Mouse (Mus musculus) ES-Bruce4 (cell line): ENCODE measurements around the gene Cacna2d2. TPM values are rescaled to one million over a fixed set of nuclear protein-coding genes. Genes with fewer than 3 reads are reported as not detected.
A peak's percentile ranks its signal among the peaks of the same experiment; 100 is the strongest.

Source experiments
- H3K27ac ChIP-seq: 2 replicates; pipeline ENCODE4 v1.5.1; 2012; ENCODE audit warnings: low read length, inconsistent platforms; ENCODE audit not compliant: insufficient read depth
- H3K27me3 ChIP-seq: 2 replicates; pipeline ENCODE4 v1.6.1; 2012; ENCODE audit warnings: mild to moderate bottlenecking, low read length, inconsistent platforms; ENCODE audit not compliant: control insufficient read depth, poor library complexity, insufficient read depth, severe bottlenecking
- H3K36me3 ChIP-seq: 2 replicates; pipeline ENCODE4 v1.6.1; 2012; ENCODE audit warnings: inconsistent platforms, mild to moderate bottlenecking, low read length, moderate library complexity; ENCODE audit not compliant: control insufficient read depth, poor library complexity, insufficient read depth, severe bottlenecking
- H3K4me1 ChIP-seq: one replicate; pipeline ENCODE4 v1.8.1; 2011; ENCODE audit warnings: low read length; ENCODE audit not compliant: control insufficient read depth, insufficient read depth
- H3K4me3 ChIP-seq: 2 replicates; pipeline ENCODE4 v1.5.1; 2011; ENCODE audit warnings: low read depth, mild to moderate bottlenecking, low read length
- H3K9ac ChIP-seq: 2 replicates; pipeline ENCODE4 v1.6.1; 2012; ENCODE audit warnings: low read depth, mild to moderate bottlenecking, inconsistent platforms; ENCODE audit not compliant: poor library complexity, severe bottlenecking
- H3K9me3 ChIP-seq: replicated peaks from 2 replicates; pipeline ENCODE4 v1.6.1; 2012; ENCODE audit warnings: mild to moderate bottlenecking, low read length, inconsistent platforms; ENCODE audit not compliant: control insufficient read depth, poor library complexity, insufficient read depth, severe bottlenecking
- CTCF ChIP-seq: IDR thresholded peaks from one replicate; pipeline ENCODE4 v1.8.1; 2011; ENCODE audit warnings: low read depth, low read length
- EP300 ChIP-seq: IDR thresholded peaks from 2 replicates; pipeline ENCODE4 v1.6.1; 2011; ENCODE audit warnings: low read depth, low read length; ENCODE audit not compliant: insufficient read depth
- POLR2A ChIP-seq: IDR thresholded peaks from one replicate; pipeline ENCODE4 v1.8.1; 2011; ENCODE audit warnings: low read length; ENCODE audit not compliant: insufficient read depth
- polyA plus RNA-seq: library from polyadenylated mRNA; stranded (reverse); fragments of >200 nt; gene quantifications from 2 replicates; pipeline ENCODE4 v1.2.4, GENCODE M21; 2011; ENCODE audit warnings: low read depth; ENCODE audit not compliant: missing spikeins, insufficient read depth, insufficient read length

Gene Cacna2d2
- polyA plus RNA-seq, 1 experiment = 3.2 TPM

DNA sequence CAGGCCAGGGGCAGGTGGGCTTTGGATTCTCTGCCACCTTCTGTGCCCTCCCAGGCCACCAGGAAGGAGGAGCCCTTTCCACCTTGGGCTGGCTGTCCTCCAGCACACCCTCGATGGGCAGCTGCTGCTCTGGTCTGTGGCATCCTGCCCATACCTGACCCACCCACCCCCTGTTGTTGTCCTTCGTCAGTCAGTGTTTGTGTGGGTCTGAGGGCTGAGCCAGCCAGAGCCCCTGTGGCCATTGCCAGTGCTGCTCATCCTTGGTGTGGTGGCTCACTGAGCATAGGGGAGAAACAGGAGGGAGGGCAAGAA is 122.9 kb downstream of the Cacna2d2 start:
- TF ChIP-seq CTCF (no peak), EP300 (no peak), POLR2A (no peak)
- Histone ChIP-seq H3K27me3 (no peaks in the 10 kb centered on the region), H3K9me3 (no peaks in the 10 kb centered on the region), H3K4me1 (peaks cover 8% of the 10 kb centered on the region), H3K4me3 (peak overlapping the region; percentile 29), H3K9ac (peak overlapping the region; percentile 49), H3K36me3 (no peaks in the 10 kb centered on the region), H3K27ac (no peak overlapping the region)

DNA sequence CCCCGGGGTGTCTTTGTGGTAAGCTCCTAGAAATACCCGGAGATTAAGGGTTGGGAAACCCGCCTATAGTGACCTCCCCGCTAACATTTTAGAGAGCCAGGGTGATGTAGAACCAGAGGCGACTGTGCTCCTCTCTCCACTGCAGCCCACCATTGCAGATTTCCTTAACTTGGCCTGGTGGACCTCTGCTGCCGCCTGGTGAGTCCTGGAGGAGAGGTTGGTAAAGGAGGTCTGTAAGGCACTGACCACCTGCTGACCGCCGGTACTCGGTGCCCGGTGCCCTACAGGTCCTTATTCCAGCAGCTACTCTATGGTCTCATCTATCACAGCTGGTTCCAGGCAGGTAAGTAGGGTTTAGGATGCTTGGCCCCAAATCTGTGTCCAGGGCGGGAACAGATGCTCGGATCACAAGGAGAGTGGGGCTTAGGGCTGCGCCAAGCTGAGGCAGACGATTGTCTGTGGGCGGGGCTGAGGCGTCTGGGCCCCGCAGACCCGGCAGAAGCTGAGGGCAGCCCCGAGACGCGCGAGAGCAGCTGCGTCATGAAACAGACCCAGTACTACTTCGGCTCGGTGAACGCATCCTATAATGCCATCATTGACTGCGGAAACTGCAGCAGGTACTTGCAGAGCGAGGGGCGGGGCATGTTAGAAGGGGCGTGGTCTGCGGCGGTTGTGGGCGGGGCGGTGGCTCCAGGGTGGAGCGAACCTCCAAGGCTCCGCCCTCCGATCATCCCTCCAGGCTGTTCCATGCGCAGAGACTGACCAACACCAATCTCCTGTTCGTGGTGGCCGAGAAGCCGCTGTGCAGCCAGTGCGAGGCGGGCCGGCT is 127.0 kb downstream of the Cacna2d2 start:
- TF ChIP-seq POLR2A (peak; percentile 50), EP300 (no peak), CTCF (peak; percentile 16)
- H3K27ac ChIP-seq = no peak overlapping the region
- no peaks in the 10 kb centered on the region for H3K27me3 ChIP-seq
- H3K4me3 ChIP-seq = peak overlapping the region; percentile 83
- no peaks in the 10 kb centered on the region for H3K36me3 ChIP-seq
- H3K9me3 ChIP-seq = no peaks in the 10 kb centered on the region
- peaks cover 6% of the 10 kb centered on the region for H3K4me1 ChIP-seq
- H3K9ac ChIP-seq = peak overlapping the region; percentile 33

DNA sequence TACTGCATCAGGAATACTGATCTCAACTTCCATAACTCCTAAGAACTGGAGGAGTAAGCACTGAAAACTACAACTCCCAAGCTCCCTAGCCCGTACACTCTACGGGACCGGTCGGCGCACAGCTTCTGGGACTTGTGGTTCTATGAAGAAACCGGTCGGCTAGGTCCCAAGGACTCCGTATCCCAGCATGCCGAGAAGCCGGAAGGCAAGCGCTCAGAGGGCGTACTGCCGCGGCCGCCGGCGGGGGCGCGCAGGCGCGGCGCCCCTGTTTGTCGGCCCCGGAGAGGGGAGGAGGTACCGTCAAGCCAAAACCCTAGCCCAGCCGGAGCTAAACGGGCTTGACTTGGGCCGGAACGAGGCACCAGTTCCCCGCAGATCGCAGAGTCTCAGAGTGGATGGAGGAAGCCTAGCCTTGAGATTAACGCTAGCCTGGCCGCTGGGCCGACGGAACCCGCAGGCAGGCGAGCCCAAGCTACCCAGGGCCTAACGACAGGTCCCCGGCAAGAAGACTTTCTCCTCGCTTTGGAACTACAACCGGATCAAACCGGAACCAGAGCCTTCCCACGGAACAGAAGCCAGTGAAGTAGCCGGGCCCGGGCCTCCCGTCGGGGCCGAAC is 134.5 kb downstream of the Cacna2d2 start, which contains the start of gene Tmem115:
Tmem115 (plus strand) TSS at position 155 of the 617 bp plus-strand sequence.
- no peaks in the 10 kb centered on the region for H3K27me3 ChIP-seq
- peak within 1 kb of the TSS; percentile 85 for H3K4me3 ChIP-seq
- no peaks in the 10 kb centered on the region for H3K4me1 ChIP-seq
- TF ChIP-seq CTCF (no peak), EP300 (no peak), POLR2A (no peak)
- no peaks in the 10 kb centered on the region for H3K9me3 ChIP-seq
- H3K27ac ChIP-seq = no peak within 1 kb of the TSS; the same call in 1 of the 2 replicates
- peaks cover 9% of the 10 kb centered on the region for H3K36me3 ChIP-seq
- peak within 1 kb of the TSS; percentile 55 for H3K9ac ChIP-seq

DNA sequence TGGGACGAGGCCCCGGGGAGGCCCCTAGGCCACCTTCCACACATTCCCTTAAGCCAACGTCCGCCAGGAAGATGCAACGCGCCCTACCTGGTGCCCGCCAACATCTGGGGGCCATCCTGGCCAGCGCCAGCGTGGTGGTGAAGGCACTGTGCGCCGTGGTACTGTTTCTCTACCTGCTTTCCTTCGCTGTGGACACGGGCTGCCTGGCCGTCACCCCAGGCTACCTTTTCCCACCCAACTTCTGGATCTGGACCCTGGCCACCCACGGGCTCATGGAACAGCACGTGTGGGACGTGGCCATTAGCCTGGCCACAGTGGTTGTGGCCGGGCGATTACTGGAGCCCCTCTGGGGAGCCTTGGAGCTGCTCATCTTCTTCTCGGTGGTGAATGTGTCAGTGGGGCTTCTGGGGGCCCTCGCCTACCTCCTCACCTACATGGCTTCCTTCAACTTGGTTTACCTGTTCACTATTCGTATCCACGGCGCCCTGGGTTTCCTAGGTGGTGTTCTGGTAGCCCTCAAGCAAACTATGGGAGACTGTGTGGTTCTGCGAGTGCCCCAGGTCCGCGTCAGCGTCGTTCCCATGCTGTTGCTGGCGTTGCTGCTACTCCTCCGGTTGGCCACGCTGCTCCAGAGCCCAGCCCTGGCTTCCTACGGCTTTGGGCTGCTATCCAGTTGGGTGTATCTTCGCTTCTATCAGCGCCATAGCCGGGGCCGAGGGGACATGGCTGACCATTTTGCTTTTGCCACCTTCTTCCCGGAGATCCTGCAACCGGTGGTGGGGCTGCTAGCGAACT is 135.2 kb downstream of the Cacna2d2 start:
- Histone ChIP-seq H3K36me3 (peaks cover 10% of the 10 kb centered on the region), H3K27me3 (no peaks in the 10 kb centered on the region), H3K9ac (peak overlapping the region; percentile 55), H3K4me3 (peak overlapping the region; percentile 85), H3K27ac (no peak overlapping the region), H3K9me3 (no peaks in the 10 kb centered on the region), H3K4me1 (no peaks in the 10 kb centered on the region)
- TF ChIP-seq POLR2A = no peak

DNA sequence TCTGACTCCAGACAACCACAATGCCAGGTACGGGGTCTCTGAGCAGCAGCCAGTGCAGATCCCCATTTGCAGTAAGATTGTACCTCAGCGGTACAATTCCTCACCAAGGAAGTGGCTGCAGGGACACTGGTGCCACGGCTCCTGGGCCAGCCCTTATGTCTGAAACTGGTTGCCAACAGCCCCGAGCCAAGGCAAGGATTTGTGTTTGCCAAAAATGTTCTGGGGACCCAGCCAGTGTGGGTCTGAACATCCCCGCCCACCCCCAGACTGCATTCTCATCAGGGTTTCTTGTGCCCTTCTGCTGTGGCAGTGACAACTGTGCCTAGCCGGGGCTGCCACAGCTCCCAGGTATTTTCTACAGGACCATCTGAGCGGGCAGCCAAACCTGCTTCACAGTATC is 138.8 kb downstream of the Cacna2d2 start:
- TF ChIP-seq POLR2A (no peak), CTCF (no peak)
- Histone ChIP-seq H3K4me3 (no peak overlapping the region), H3K9me3 (no peaks in the 10 kb centered on the region), H3K36me3 (peaks cover 10% of the 10 kb centered on the region), H3K4me1 (no peaks in the 10 kb centered on the region), H3K9ac (no peak overlapping the region), H3K27ac (no peak overlapping the region), H3K27me3 (no peaks in the 10 kb centered on the region)

DNA sequence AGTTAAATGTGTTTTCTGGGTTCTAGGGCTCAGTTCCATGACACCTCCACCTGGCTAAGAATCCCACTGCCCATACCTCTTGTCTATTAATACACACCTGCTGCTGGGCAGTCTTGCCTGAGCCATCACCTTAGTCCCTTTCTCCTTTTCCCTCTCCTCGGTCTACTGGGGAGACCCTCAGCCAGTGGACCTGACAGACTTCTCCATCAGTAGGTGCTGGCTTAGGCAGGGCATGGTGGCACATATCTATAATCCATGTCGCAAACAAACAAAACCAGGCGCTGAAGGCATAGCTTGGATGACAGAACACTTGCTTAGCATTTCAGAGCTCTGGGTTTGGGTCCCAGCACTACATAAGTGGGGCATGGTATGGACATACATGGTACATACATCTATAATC is 139.3 kb downstream of the Cacna2d2 start:
- H3K4me1 ChIP-seq = no peaks in the 10 kb centered on the region
- H3K9me3 ChIP-seq = no peaks in the 10 kb centered on the region
- H3K36me3 ChIP-seq = peaks cover 10% of the 10 kb centered on the region
- TF ChIP-seq POLR2A = no peak
- TF ChIP-seq CTCF = no peak
- no peak for TF ChIP-seq EP300
- no peak overlapping the region for H3K27ac ChIP-seq
- no peaks in the 10 kb centered on the region for H3K27me3 ChIP-seq
- no peak overlapping the region for H3K4me3 ChIP-seq
- no peak overlapping the region for H3K9ac ChIP-seq
